Mouse (Mus musculus): ENCODE results near the gene Pkp4. TPM values are rescaled to one million over a fixed set of nuclear protein-coding genes. Genes with fewer than 3 reads are reported as not detected.
A peak's percentile ranks its signal among the peaks of the same experiment; 100 is the strongest.

The Pkp4 gene
- polyA plus RNA-seq, 1 experiment from 2014 or later, result 36.5 TPM

GRCm38 (mm10) chr2:59219997-59220789 is 59.5 kb downstream of the Pkp4 start:
- H3K27ac ChIP-seq, result peak overlapping the region; percentile 87
- H3K4me2 ChIP-seq, result peak overlapping the region; percentile 17; the same call in 1 of the 2 replicates
- 0 out of 2 replicates have a peak overlapping the region, but pooled peaks have one; percentile 12 for H3K9ac ChIP-seq
- peak; percentile 84 for ATAC-seq (replicated peaks; ENCODE audit: insufficient number of reproducible peaks, insufficient read depth, low FRiP score, low read depth)
- no peaks in the 10 kb centered on the region for H3K9me3 ChIP-seq (replicated peaks)
- no peak overlapping the region for H3K4me3 ChIP-seq
- peaks cover 24% of the 10 kb centered on the region for H3K4me1 ChIP-seq (replicated peaks)
- H3K27me3 ChIP-seq, result no peaks in the 10 kb centered on the region
- peaks cover 20% of the 10 kb centered on the region; the same call in 1 of the 2 replicates for H3K36me3 ChIP-seq
- 16% methylated on average over 9 of the region's 9 CpGs for WGBS

GRCm38 (mm10) chr2:59226383-59226782 is 65.7 kb downstream of the Pkp4 start:
- Histone ChIP-seq H3K4me2 (no peak overlapping the region), H3K27me3 (no peaks in the 10 kb centered on the region), H3K27ac (no peak overlapping the region), H3K9me3 (replicated peaks) (no peaks in the 10 kb centered on the region), H3K36me3 (0 out of 2 replicates have a peak, but pooled peaks cover 3% of the 10 kb centered on the region), H3K4me1 (replicated peaks) (peaks cover 13% of the 10 kb centered on the region), H3K4me3 (no peak overlapping the region), H3K9ac (no peak overlapping the region)
- no peak for ATAC-seq (replicated peaks; ENCODE audit: insufficient number of reproducible peaks, insufficient read depth, low FRiP score, low read depth)
- 69% methylated on average over 4 of the region's 4 CpGs for WGBS

- H3K27me3 ChIP-seq, result no peaks in the 10 kb centered on the region
- no peak overlapping the region for H3K27ac ChIP-seq
- H3K4me1 ChIP-seq (replicated peaks), result peaks cover 17% of the 10 kb centered on the region
- H3K4me3 ChIP-seq, result no peak overlapping the region
- no peak overlapping the region for H3K9ac ChIP-seq
- WGBS, result 83% methylated on average over 3 of the region's 3 CpGs
- no peak overlapping the region for H3K4me2 ChIP-seq
- no peaks in the 10 kb centered on the region for H3K9me3 ChIP-seq (replicated peaks)
- H3K36me3 ChIP-seq, result 0 out of 2 replicates have a peak, but pooled peaks cover 3% of the 10 kb centered on the region
- ATAC-seq (replicated peaks; ENCODE audit: insufficient number of reproducible peaks, insufficient read depth, low FRiP score, low read depth), result no peak
Observed at GRCm38 (mm10) chr2:59227011-59227410, 66.4 kb downstream of the Pkp4 start.

DNA sequence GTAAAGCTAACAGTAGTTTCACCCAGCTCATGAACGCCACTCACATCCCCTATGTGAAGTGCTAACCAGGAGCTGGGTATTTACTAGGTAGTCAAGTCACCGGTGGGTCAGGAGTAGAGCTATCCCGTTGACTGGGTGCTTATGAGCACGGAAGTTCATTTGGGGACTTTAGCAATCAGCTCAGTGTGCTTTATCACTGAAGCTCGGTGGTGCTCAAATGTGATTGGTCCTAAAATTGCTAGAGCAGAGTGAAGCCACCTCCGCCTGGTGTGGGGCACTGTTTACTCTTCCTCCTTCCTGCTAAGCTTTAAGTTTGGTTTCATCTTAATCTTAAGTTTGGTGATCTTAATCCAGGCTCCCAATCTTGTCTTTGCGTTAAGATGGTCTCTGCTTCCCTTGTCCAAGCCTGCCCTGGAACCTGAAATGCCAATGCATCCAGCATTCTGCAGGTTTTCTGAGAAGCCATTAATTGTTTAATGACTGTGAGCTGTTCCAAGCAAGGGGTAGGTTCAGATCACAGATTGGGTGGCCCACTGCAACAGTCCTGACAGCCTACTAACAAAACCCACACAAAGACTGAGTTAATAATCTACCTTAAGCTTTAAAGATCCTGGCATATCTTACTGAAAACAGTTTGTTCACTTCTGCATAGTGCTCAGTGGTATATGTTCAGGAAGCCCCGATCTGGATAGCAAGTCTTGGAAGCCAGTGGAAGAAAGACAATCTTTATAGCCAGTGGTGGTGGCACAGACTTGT is 67.0 kb downstream of the Pkp4 start:
- peaks cover 17% of the 10 kb centered on the region for H3K4me1 ChIP-seq (replicated peaks)
- no peak overlapping the region for H3K4me2 ChIP-seq
- no peak overlapping the region for H3K9ac ChIP-seq
- H3K36me3 ChIP-seq, result 0 out of 2 replicates have a peak, but pooled peaks cover 3% of the 10 kb centered on the region
- H3K9me3 ChIP-seq (replicated peaks), result no peaks in the 10 kb centered on the region
- WGBS, result 84% methylated on average over 8 of the region's 8 CpGs
- H3K27me3 ChIP-seq, result no peaks in the 10 kb centered on the region
- no peak for ATAC-seq (replicated peaks; ENCODE audit: insufficient number of reproducible peaks, insufficient read depth, low FRiP score, low read depth)
- no peak overlapping the region for H3K27ac ChIP-seq
- H3K4me3 ChIP-seq, result no peak overlapping the region

DNA sequence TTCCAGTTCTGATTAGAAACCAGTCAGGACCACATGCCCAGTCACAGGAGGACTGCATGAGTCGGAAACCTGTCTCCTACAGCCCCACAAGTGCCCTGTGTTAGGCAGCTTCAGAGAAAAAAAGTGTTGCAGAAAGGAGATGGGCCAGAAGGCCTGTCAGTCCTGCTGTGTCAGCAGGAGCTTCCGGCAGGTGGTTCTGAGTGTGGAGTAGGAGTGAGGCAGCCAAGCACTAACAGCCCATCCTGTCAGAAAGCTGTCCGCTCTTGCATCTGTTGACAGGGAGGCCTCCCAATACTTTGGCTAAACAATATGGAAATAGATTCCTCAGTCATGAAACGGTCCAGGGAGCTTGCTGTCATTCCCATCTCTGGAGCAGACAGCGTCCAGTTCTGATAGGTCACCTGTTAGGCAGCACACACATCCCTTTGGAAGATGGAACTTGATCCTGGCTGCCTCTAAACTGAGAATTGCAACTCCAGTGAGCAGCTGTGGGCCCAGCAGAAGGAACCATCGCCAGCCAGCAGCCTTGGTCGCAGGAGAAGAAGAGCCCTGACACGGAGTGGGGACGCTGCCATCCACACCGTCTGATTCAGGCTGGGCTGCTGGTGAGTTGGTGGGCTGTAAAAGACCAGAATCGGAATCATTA is 68.7 kb downstream of the Pkp4 start:
- no peaks in the 10 kb centered on the region for H3K9me3 ChIP-seq (replicated peaks)
- 75% methylated on average over 11 of the region's 11 CpGs for WGBS
- H3K4me1 ChIP-seq (replicated peaks), result peaks cover 29% of the 10 kb centered on the region
- 0 out of 2 replicates have a peak, but pooled peaks cover 3% of the 10 kb centered on the region for H3K36me3 ChIP-seq
- no peak overlapping the region for H3K4me2 ChIP-seq
- no peak overlapping the region for H3K27ac ChIP-seq
- ATAC-seq (replicated peaks; ENCODE audit: insufficient number of reproducible peaks, insufficient read depth, low FRiP score, low read depth), result no peak
- no peak overlapping the region for H3K9ac ChIP-seq
- no peaks in the 10 kb centered on the region for H3K27me3 ChIP-seq
- H3K4me3 ChIP-seq, result no peak overlapping the region

GRCm38 (mm10) chr2:59230656-59231055 is 70.0 kb downstream of the Pkp4 start:
- H3K27me3 ChIP-seq, result no peaks in the 10 kb centered on the region
- 0 out of 2 replicates have a peak, but pooled peaks cover 3% of the 10 kb centered on the region for H3K36me3 ChIP-seq
- no peak overlapping the region for H3K27ac ChIP-seq
- ATAC-seq (replicated peaks; ENCODE audit: insufficient number of reproducible peaks, insufficient read depth, low FRiP score, low read depth), result no peak
- no peak overlapping the region for H3K4me3 ChIP-seq
- 68% methylated on average over 9 of the region's 9 CpGs for WGBS
- H3K9ac ChIP-seq, result no peak overlapping the region
- H3K4me1 ChIP-seq (replicated peaks), result peaks cover 30% of the 10 kb centered on the region
- no peaks in the 10 kb centered on the region for H3K9me3 ChIP-seq (replicated peaks)
- no peak overlapping the region for H3K4me2 ChIP-seq

- Histone ChIP-seq H3K36me3 (0 out of 2 replicates have a peak, but pooled peaks cover 3% of the 10 kb centered on the region), H3K4me1 (replicated peaks) (peaks cover 23% of the 10 kb centered on the region), H3K4me3 (no peak overlapping the region), H3K9ac (no peak overlapping the region), H3K9me3 (replicated peaks) (no peaks in the 10 kb centered on the region), H3K27me3 (no peaks in the 10 kb centered on the region), H3K27ac (no peak overlapping the region), H3K4me2 (no peak overlapping the region)
- 77% methylated on average over 5 of the region's 5 CpGs for WGBS
- ATAC-seq (replicated peaks; ENCODE audit: insufficient number of reproducible peaks, insufficient read depth, low FRiP score, low read depth), result no peak
Observed at GRCm38 (mm10) chr2:59231514-59231913, 70.9 kb downstream of the Pkp4 start.

GRCm38 (mm10) chr2:59233294-59233923 is 72.8 kb downstream of the Pkp4 start:
- 45% methylated on average over 13 of the region's 13 CpGs for WGBS
- Histone ChIP-seq H3K36me3 (peaks cover 4% of the 10 kb centered on the region; the same call in 1 of the 2 replicates), H3K9ac (no peak overlapping the region), H3K4me3 (no peak overlapping the region), H3K9me3 (replicated peaks) (no peaks in the 10 kb centered on the region), H3K27me3 (no peaks in the 10 kb centered on the region), H3K27ac (peak overlapping the region; percentile 82), H3K4me2 (no peak overlapping the region), H3K4me1 (replicated peaks) (peaks cover 22% of the 10 kb centered on the region)
- peak; percentile 44; the same call in 1 of the 2 replicates for ATAC-seq (replicated peaks; ENCODE audit: insufficient number of reproducible peaks, insufficient read depth, low FRiP score, low read depth)

DNA sequence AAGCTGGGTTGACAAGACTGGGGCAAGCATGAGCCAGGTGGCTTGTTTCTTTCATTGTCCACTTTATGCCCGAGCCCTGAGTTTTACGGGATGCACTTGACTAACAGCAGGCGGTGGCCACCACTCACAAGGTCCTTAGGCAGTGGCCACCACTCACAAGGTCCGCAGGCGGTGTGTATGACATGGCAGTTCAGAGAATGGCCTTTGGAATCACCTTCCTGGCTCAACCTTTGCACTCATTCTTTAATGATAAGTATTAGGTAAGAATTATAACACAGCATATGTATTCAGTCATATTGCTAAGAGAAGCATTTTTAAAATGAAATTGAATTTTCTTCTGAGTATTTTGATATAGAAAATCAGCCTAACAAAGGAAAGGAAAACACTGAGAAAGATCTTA is 73.3 kb downstream of the Pkp4 start:
- no peak overlapping the region for H3K9ac ChIP-seq
- H3K27ac ChIP-seq, result peak overlapping the region; percentile 82
- no peak for ATAC-seq (replicated peaks; ENCODE audit: insufficient number of reproducible peaks, insufficient read depth, low FRiP score, low read depth)
- no peaks in the 10 kb centered on the region for H3K9me3 ChIP-seq (replicated peaks)
- H3K4me3 ChIP-seq, result no peak overlapping the region
- WGBS, result 54% methylated on average over 5 of the region's 5 CpGs
- H3K27me3 ChIP-seq, result no peaks in the 10 kb centered on the region
- H3K4me1 ChIP-seq (replicated peaks), result peaks cover 22% of the 10 kb centered on the region
- H3K4me2 ChIP-seq, result no peak overlapping the region
- H3K36me3 ChIP-seq, result peaks cover 4% of the 10 kb centered on the region; the same call in 1 of the 2 replicates

DNA sequence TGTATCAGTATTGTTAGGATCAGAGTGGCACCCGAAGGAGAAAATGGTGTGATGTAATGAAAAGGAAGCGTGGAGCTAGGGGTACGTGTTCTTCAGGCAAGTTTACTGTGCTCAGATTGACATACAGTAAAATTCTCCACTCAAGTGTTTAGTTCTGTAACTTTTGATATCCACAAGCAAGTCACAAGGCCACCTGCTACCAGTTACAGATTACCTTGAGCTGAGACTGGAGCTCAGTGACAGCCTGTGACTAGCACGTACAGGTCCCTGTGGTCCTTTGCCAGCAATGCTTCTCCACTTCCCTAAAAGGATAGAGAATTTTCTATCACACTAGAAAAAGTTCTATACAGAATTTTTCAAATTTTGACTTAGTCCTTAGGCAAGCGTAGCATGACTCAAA is 73.9 kb downstream of the Pkp4 start:
- H3K36me3 ChIP-seq, result peaks cover 4% of the 10 kb centered on the region; the same call in 1 of the 2 replicates
- H3K4me3 ChIP-seq, result no peak overlapping the region
- 67% methylated on average over 5 of the region's 5 CpGs for WGBS
- no peak overlapping the region for H3K9ac ChIP-seq
- peak overlapping the region; percentile 82 for H3K27ac ChIP-seq
- H3K27me3 ChIP-seq, result no peaks in the 10 kb centered on the region
- no peak overlapping the region for H3K4me2 ChIP-seq
- H3K9me3 ChIP-seq (replicated peaks), result no peaks in the 10 kb centered on the region
- peaks cover 22% of the 10 kb centered on the region for H3K4me1 ChIP-seq (replicated peaks)
- ATAC-seq (replicated peaks; ENCODE audit: insufficient number of reproducible peaks, insufficient read depth, low FRiP score, low read depth), result 0 out of 2 replicates have a peak, but pooled peaks have one; percentile 53

Data from heart, embryonic 15.5 days (tissue).